Mouse (Mus musculus) myocyte (in vitro differentiated cells): ENCODE results near the gene Efhd2.

Experiments used
- CEBPB ChIP-seq: IDR thresholded peaks from 2 replicates; pipeline ENCODE4 v1.6.1; 2011; ENCODE audit warnings: mild to moderate bottlenecking, moderate library complexity; ENCODE audit not compliant: poor library complexity, insufficient read depth, severe bottlenecking
- E2F4 ChIP-seq: IDR thresholded peaks from one replicate; pipeline ENCODE4 v1.6.1; 2011; ENCODE audit warnings: mild to moderate bottlenecking, control low read depth, moderate library complexity; ENCODE audit not compliant: insufficient read depth
- MAX ChIP-seq: IDR thresholded peaks from one replicate; pipeline ENCODE4 v1.6.1; 2011; ENCODE audit warnings: low read depth, mild to moderate bottlenecking, control low read depth
- MYOD1 ChIP-seq, 3 experiments: IDR thresholded peaks; one replicate each; pipeline ENCODE4 v1.6.1; 2011; ENCODE audit warnings: control low read depth in 2 of 3, low read depth in 2 of 3, mild to moderate bottlenecking in 2 of 3, moderate library complexity in 1 of 3; ENCODE audit not compliant: insufficient read length in 2 of 3, control insufficient read depth in 1 of 3
- POLR2A ChIP-seq: IDR thresholded peaks from one replicate; pipeline ENCODE4 v1.6.1; 2011; ENCODE audit warnings: low read depth, mild to moderate bottlenecking, control low read depth, moderate library complexity; ENCODE audit not compliant: insufficient read length
- POLR2AphosphoS2 ChIP-seq: IDR thresholded peaks from one replicate; pipeline ENCODE4 v1.6.1; 2011; ENCODE audit warnings: low read depth, control low read depth; ENCODE audit not compliant: insufficient read length
- TCF3 ChIP-seq: IDR thresholded peaks from one replicate; pipeline ENCODE4 v1.6.1; 2011; ENCODE audit warnings: low read depth, control low read depth; ENCODE audit not compliant: insufficient read length

DNA sequence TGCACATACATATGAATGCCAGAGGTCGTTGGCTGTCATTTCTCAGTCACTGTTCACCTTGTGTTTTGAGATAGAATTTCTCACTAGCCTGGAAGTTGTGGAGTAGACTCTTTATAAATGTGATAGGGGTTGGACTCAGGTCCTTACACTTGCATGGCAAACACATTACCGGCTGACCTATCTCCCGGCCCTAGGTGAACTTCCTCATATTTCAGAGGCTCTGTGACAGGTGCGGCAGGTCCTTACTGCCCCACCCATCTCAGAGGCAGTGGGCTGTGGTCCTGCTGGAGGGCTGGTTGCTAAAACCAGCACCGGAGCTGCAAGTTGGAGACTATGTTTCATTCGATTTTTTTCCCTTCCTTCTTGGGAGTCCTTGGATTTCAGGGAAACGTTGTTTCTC lies 3.9 kb upstream of the Efhd2 start:
- no peak for TF ChIP-seq POLR2A
- no peak for TF ChIP-seq TCF3
- TF ChIP-seq MAX: no peak
- TF ChIP-seq CEBPB: no peak
- TF ChIP-seq E2F4: no peak
- no peak for TF ChIP-seq POLR2AphosphoS2
- TF ChIP-seq MYOD1 (IDR thresholded peaks at IDR 0.05; ENCODE audit: control insufficient read depth in 1 of 3, insufficient read length in 2 of 3, low read depth in 2 of 3): no peak
